Comparison of ENCODE assay signal across 13 mouse cellular contexts in the genomic region with DNA sequence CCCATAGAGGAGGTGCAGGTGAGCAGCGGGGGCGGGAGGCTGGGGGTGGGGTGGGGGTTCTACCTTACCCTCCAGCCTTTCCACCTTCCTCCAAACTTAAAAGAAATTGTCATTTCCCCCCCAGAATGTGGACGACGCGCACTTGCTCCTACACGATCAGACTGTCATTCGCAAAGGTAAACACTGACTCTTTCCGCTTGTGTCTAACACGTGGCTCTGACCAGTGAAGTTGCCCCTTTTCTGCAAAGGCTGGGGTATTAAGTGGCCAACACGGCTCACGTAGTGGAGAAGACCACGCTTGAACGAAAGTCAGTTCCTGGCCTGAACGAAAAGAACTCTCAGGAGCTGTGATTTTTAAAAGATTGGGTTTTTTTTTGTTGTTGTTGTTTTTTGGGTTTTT. TPM values are rescaled to one million over a fixed set of nuclear protein-coding genes. Genes with fewer than 3 reads are reported as not detected.
DNase-seq lines count a peak whose midpoint lies in the region; ATAC-seq and TF ChIP-seq lines count a peak whose summit lies in the region.
"Had no signal": no experiment of that assay in that cellular context is flagged by ENCODE, and none has a peak within 500 bp of the region (broad histone marks: within the 10 kb centered on the region; RNA-seq: fewer than 3 reads in every experiment).

No protein-coding gene starts in this region.

- H3K4me3 ChIP-seq in intestine, embryonic 14.5 days (ENCODE audit: low read depth, low read length), result peak overlapping the region; percentile 29; the same call in 1 of the 2 replicates
- H3K4me3 ChIP-seq in intestine, postnatal 0 days (ENCODE audit: low read depth, low read length), result no peak overlapping the region
- peak overlapping the region; percentile 66 to 76 for H3K4me3 ChIP-seq in ES-E14 (ENCODE audit: insufficient read depth in 1 of 2, low read depth in 1 of 2, low read length in 2 of 2, poor library complexity in 1 of 2, severe bottlenecking in 1 of 2)
- peak overlapping the region; percentile 64 for H3K4me3 ChIP-seq in forebrain, embryonic 10.5 days
- peak overlapping the region; percentile 41 for H3K4me3 ChIP-seq in limb, embryonic 11.5 days (ENCODE audit: low read depth, low read length)
- H3K4me3 ChIP-seq: erythroblast, embryonic 14.5 days had no signal

- no peak overlapping the region for H3K9ac ChIP-seq in intestine, embryonic 14.5 days (ENCODE audit: low read length)
- no peak overlapping the region for H3K9ac ChIP-seq in intestine, postnatal 0 days (ENCODE audit: low read depth, low read length)
- H3K9ac ChIP-seq in ES-E14 (ENCODE audit: insufficient read depth, low read depth, low read length, poor library complexity, severe bottlenecking), result no peak overlapping the region; the same call in 1 of the 2 replicates
- H3K9ac ChIP-seq in limb, embryonic 11.5 days (ENCODE audit: low read length), result no peak overlapping the region

- no peaks in the 10 kb centered on the region for H3K9me3 ChIP-seq in intestine, embryonic 14.5 days (ENCODE audit: control insufficient read depth, low read length)
- no peaks in the 10 kb centered on the region for H3K9me3 ChIP-seq in intestine, postnatal 0 days (ENCODE audit: control insufficient read depth)
- H3K9me3 ChIP-seq in ES-E14 (ENCODE audit: control insufficient read depth, insufficient read depth, low read depth, low read length), result no peaks in the 10 kb centered on the region
- H3K9me3 ChIP-seq in forebrain, embryonic 10.5 days, result no peaks in the 10 kb centered on the region
- H3K9me3 ChIP-seq in limb, embryonic 11.5 days (ENCODE audit: control insufficient read depth, low read length), result no peaks in the 10 kb centered on the region

- H3K27me3 ChIP-seq in intestine, embryonic 14.5 days (replicated peaks; ENCODE audit: control insufficient read depth, insufficient read depth, low read length), result peaks cover 79% of the 10 kb centered on the region
- peaks cover 85% of the 10 kb centered on the region for H3K27me3 ChIP-seq in intestine, postnatal 0 days (replicated peaks; ENCODE audit: control insufficient read depth, insufficient read depth, low read length)
- H3K27me3 ChIP-seq in forebrain, embryonic 10.5 days (ENCODE audit: poor library complexity, severe bottlenecking), result peaks cover 100% of the 10 kb centered on the region
- H3K27me3 ChIP-seq in limb, embryonic 11.5 days (ENCODE audit: control insufficient read depth, insufficient read depth, low read length), result peaks cover 44% of the 10 kb centered on the region

- no peak for TF ChIP-seq CTCF in intestine, postnatal 0 days (IDR thresholded peaks at IDR 0.05; ENCODE audit: low read depth)

- WGBS in intestine, embryonic 14.5 days, result 4% methylated on average over 13 of the region's 14 CpGs
- 4% methylated on average over 14 of the region's 14 CpGs for WGBS in intestine, postnatal 0 days
- 3% methylated on average over 14 of the region's 14 CpGs for WGBS in forebrain, embryonic 10.5 days
- 3% methylated on average over 14 of the region's 14 CpGs for WGBS in limb, embryonic 11.5 days

- ATAC-seq in intestine, embryonic 14.5 days (replicated peaks; ENCODE audit: low FRiP score, low TSS enrichment, low read depth), result no peak
- no peak for ATAC-seq in intestine, postnatal 0 days
- ATAC-seq in limb, embryonic 11.5 days (ENCODE audit: insufficient number of reproducible peaks, low FRiP score, low TSS enrichment, low read depth), result no peak
- ATAC-seq: activated CD4-positive, CD25-positive, alpha-beta regulatory T cell, adult 4 months had no signal

- peak overlapping the region; percentile 57; the same call in 1 of the 2 replicates for H3K4me2 ChIP-seq in intestine, embryonic 14.5 days (ENCODE audit: low read length)
- H3K4me2 ChIP-seq in intestine, postnatal 0 days (replicated peaks; ENCODE audit: low read depth), result no peak overlapping the region
- H3K4me2 ChIP-seq in limb, embryonic 11.5 days (ENCODE audit: low read depth, severe bottlenecking), result peak overlapping the region; percentile 89

- H3K4me1 ChIP-seq in intestine, embryonic 14.5 days (replicated peaks; ENCODE audit: control insufficient read depth, insufficient read depth, low read length), result peaks cover 11% of the 10 kb centered on the region
- no peaks in the 10 kb centered on the region; the same call in 1 of the 2 replicates for H3K4me1 ChIP-seq in intestine, postnatal 0 days (replicated peaks; ENCODE audit: control insufficient read depth, insufficient read depth, low read length)
- H3K4me1 ChIP-seq in ES-E14 (ENCODE audit: control insufficient read depth in 2 of 2, insufficient read depth in 2 of 2, low read length in 2 of 2, poor library complexity in 1 of 2), result peaks cover 1 to 11% of the 10 kb centered on the region in 2 experiments; a peak in 1 of 4 replicates
- peaks cover 98% of the 10 kb centered on the region for H3K4me1 ChIP-seq in forebrain, embryonic 10.5 days
- H3K4me1 ChIP-seq in limb, embryonic 11.5 days (ENCODE audit: control insufficient read depth, insufficient read depth, low read length), result peaks cover 34% of the 10 kb centered on the region

- H3K27ac ChIP-seq in intestine, embryonic 14.5 days (ENCODE audit: low read depth), result no peak overlapping the region
- H3K27ac ChIP-seq in intestine, postnatal 0 days (ENCODE audit: low read depth, low read length), result no peak overlapping the region
- H3K27ac ChIP-seq in ES-E14 (ENCODE audit: insufficient read depth, low read depth, low read length, poor library complexity, severe bottlenecking), result no peak overlapping the region
- H3K27ac ChIP-seq in forebrain, embryonic 10.5 days, result peak overlapping the region; percentile 89
- H3K27ac ChIP-seq in limb, embryonic 11.5 days (replicated peaks; ENCODE audit: low read depth, low read length), result no peak overlapping the region

- in situ Hi-C loops in ES-E14 (cut with MboI; ENCODE audit: low sequenced_read_pairs in 2 of 2, unreplicated experiment in 2 of 2), result loop anchor here in 1 of 2 experiments (10.0 kb wide), 1 partner anchor 53 kb away; no protein-coding TSS in a partner anchor

- peak; percentile 69 for DNase-seq in intestine, embryonic 14.5 days (ENCODE audit: low spot score)
- no peak for DNase-seq in ES-E14 (ENCODE audit: low read depth, low spot score)
- DNase-seq in forebrain, embryonic 10.5 days (ENCODE audit: extremely low spot score, low spot score), result no peak
- no peak for DNase-seq in limb, embryonic 11.5 days (ENCODE audit: low spot score)
- no peak for DNase-seq in right cerebral cortex, postnatal 25 days
- DNase-seq in thymus, postnatal 25 days, result no peak
- DNase-seq in thymus, postnatal 36 days, result no peak
- DNase-seq: liver; right cerebral cortex, postnatal 4 days had no signal

- no peaks in the 10 kb centered on the region for H3K36me3 ChIP-seq in intestine, embryonic 14.5 days (ENCODE audit: control insufficient read depth, insufficient read depth, low read length)
- H3K36me3 ChIP-seq in intestine, postnatal 0 days (ENCODE audit: control insufficient read depth, insufficient read depth), result no peaks in the 10 kb centered on the region
- H3K36me3 ChIP-seq in ES-E14 (ENCODE audit: control insufficient read depth, insufficient read depth, low read length, poor library complexity, severe bottlenecking), result peaks cover 37% of the 10 kb centered on the region
- H3K36me3 ChIP-seq in forebrain, embryonic 10.5 days (replicated peaks), result peaks cover 41% of the 10 kb centered on the region
- no peaks in the 10 kb centered on the region for H3K36me3 ChIP-seq in limb, embryonic 11.5 days (ENCODE audit: control insufficient read depth, insufficient read depth, low read length)

TF ChIP-seq in ES-E14, 5 proteins besides CTCF, POLR2A, EP300 and RAD21:
- TF ChIP-seq ZNF384 (IDR thresholded peaks at IDR 0.05; ENCODE audit: low read depth, low read length) (no peak; the same call in none of the 2 replicates), ZC3H11A (IDR thresholded peaks at IDR 0.05; ENCODE audit: borderline replicate concordance, low read depth, low read length) (no peak), MAFK (IDR thresholded peaks at IDR 0.05; ENCODE audit: insufficient read depth, low read depth, low read length) (no peak), CHD2 (IDR thresholded peaks at IDR 0.05; ENCODE audit: low read depth, low read length) (no peak), HCFC1 (IDR thresholded peaks at IDR 0.05; ENCODE audit: borderline replicate concordance, insufficient read depth, low read length) (no peak)
TF ChIP-seq in ES-E14: peak in this region for 0.

RNA-seq across cellular contexts. Expression of gene Tfap2c, which starts 2.5 kb away (rescaled TPM):
- 0.09 and 0.35 TPM in 2 replicates for polyA plus RNA-seq in intestine, embryonic 14.5 days (2014; fragmentation: Nextera tagmentation; extraction: Ambion mirVana)
- not detected in 2 replicates for polyA plus RNA-seq in intestine, postnatal 0 days (2015; fragmentation: Nextera tagmentation; extraction: Ambion mirVana)
- total RNA-seq in ES-E14 (2012; rRNA removed), result 18.2 and 19.7 TPM in 2 replicates
- 38.2 and 43.2 TPM in 2 replicates for polyA plus RNA-seq in forebrain, embryonic 10.5 days (2016; fragmentation: Nextera tagmentation; extraction: Ambion mirVana)
- 5.9 and 7.6 TPM in 2 replicates for polyA plus RNA-seq in limb, embryonic 11.5 days (2014; fragmentation: Nextera tagmentation; extraction: Ambion mirVana)
- polyA plus RNA-seq: activated CD4-positive, CD25-positive, alpha-beta regulatory T cell, adult 4 months; erythroblast, embryonic 14.5 days; large intestine, adult 2 months had no signal
